ENCODE assay signal across 9 mouse cellular contexts in genomic region chr19:9942539-9943533, GRCm38 (mm10). TPM values are rescaled to one million over a fixed set of nuclear protein-coding genes. Genes with fewer than 3 reads are reported as not detected.
DNase-seq lines count a peak whose midpoint lies in the region; ATAC-seq and TF ChIP-seq lines count a peak whose summit lies in the region.
"Had no signal": no experiment of that assay in that cellular context is flagged by ENCODE, and none has a peak within 500 bp of the region (broad histone marks: within the 10 kb centered on the region; RNA-seq: fewer than 3 reads in every experiment).

No protein-coding gene starts in this region.

- H3K27me3 ChIP-seq in intestine, embryonic 15.5 days (replicated peaks) = no peaks in the 10 kb centered on the region
- H3K27me3 ChIP-seq in spleen, adult 2 months (ENCODE audit: control insufficient read depth, insufficient read depth, low read length) = no peaks in the 10 kb centered on the region
- H3K27me3 ChIP-seq in forebrain, embryonic 16.5 days (replicated peaks; ENCODE audit: control insufficient read depth, insufficient read depth, low read length) = no peaks in the 10 kb centered on the region

- peak overlapping the region; percentile 28 for H3K27ac ChIP-seq in left cerebral cortex, adult 2 months
- peak overlapping the region; percentile 75 for H3K27ac ChIP-seq in brown adipose tissue, adult 24 weeks (replicated peaks; ENCODE audit: low read depth, low read length)
- no peak overlapping the region for H3K27ac ChIP-seq in intestine, embryonic 15.5 days
- peak overlapping the region; percentile 72 for H3K27ac ChIP-seq in spleen, adult 2 months (ENCODE audit: insufficient read depth, low read length)
- no peak overlapping the region for H3K27ac ChIP-seq in forebrain, embryonic 16.5 days (ENCODE audit: low read length)

- WGBS in intestine, embryonic 15.5 days = 54% methylated on average over 10 of the region's 10 CpGs
- WGBS in spleen, adult 2 months = 56% methylated on average over 10 of the region's 10 CpGs
- 68% methylated on average over 10 of the region's 10 CpGs for WGBS in forebrain, embryonic 16.5 days

- TF ChIP-seq CTCF in left cerebral cortex, adult 2 months (IDR thresholded peaks at IDR 0.05) = no peak
- no peak for TF ChIP-seq CTCF in spleen, adult 2 months (IDR thresholded peaks at IDR 0.05; ENCODE audit: extremely low read depth, insufficient read depth, insufficient read length, insufficient replicate concordance)

- no peaks in the 10 kb centered on the region for H3K9me3 ChIP-seq in intestine, embryonic 15.5 days
- H3K9me3 ChIP-seq in forebrain, embryonic 16.5 days (ENCODE audit: control insufficient read depth, low read length) = no peaks in the 10 kb centered on the region

- H3K36me3 ChIP-seq in intestine, embryonic 15.5 days = no peaks in the 10 kb centered on the region
- H3K36me3 ChIP-seq in spleen, adult 2 months (ENCODE audit: control insufficient read depth, insufficient read depth, low read length) = no peaks in the 10 kb centered on the region
- H3K36me3 ChIP-seq in forebrain, embryonic 16.5 days (ENCODE audit: control insufficient read depth, insufficient read depth) = no peaks in the 10 kb centered on the region

- no peak for DNase-seq in left cerebral cortex, adult 2 months (ENCODE audit: extremely low spot score in 1 of 2, low spot score in 2 of 2)
- no peak for DNase-seq in left cerebral cortex, postnatal 4 days
- DNase-seq in spleen, adult 2 months (ENCODE audit: low read depth in 1 of 2, low spot score in 2 of 2) = peak in 1 of 2 experiments; percentile 38
- no peak for DNase-seq in cerebellum, postnatal 10 days
- DNase-seq: thymus, postnatal 4 days had no signal

- intact Hi-C loops in left cerebral cortex, adult 2 months (cut with DNase I) = no loop called here
- intact Hi-C loops in left cerebral cortex, postnatal 4 days (cut with DNase I) = no loop called here

- no peak overlapping the region for H3K4me3 ChIP-seq in left cerebral cortex, adult 2 months
- no peak overlapping the region for H3K4me3 ChIP-seq in brown adipose tissue, adult 24 weeks (ENCODE audit: insufficient read depth, low read depth, low read length)
- no peak overlapping the region for H3K4me3 ChIP-seq in intestine, embryonic 15.5 days (replicated peaks)
- H3K4me3 ChIP-seq in spleen, adult 2 months (ENCODE audit: extremely low read depth, insufficient read depth, insufficient read length) = no peak overlapping the region
- no peak overlapping the region for H3K4me3 ChIP-seq in forebrain, embryonic 16.5 days (replicated peaks; ENCODE audit: low read length)

- H3K4me1 ChIP-seq in brown adipose tissue, adult 24 weeks (ENCODE audit: control insufficient read depth, insufficient read depth, insufficient read length, low read length) = peaks cover 16% of the 10 kb centered on the region; the same call in 1 of the 2 replicates
- peaks cover 5% of the 10 kb centered on the region; the same call in 1 of the 2 replicates for H3K4me1 ChIP-seq in intestine, embryonic 15.5 days (replicated peaks)
- peaks cover 28% of the 10 kb centered on the region; the same call in 1 of the 2 replicates for H3K4me1 ChIP-seq in spleen, adult 2 months (ENCODE audit: control insufficient read depth, insufficient read depth, insufficient read length)
- no peaks in the 10 kb centered on the region for H3K4me1 ChIP-seq in forebrain, embryonic 16.5 days (replicated peaks; ENCODE audit: control insufficient read depth, insufficient read depth, low read length)

- H3K9ac ChIP-seq in intestine, embryonic 15.5 days = no peak overlapping the region
- H3K9ac ChIP-seq in forebrain, embryonic 16.5 days (replicated peaks; ENCODE audit: low read depth, low read length) = no peak overlapping the region

- H3K4me2 ChIP-seq in intestine, embryonic 15.5 days (replicated peaks) = no peak overlapping the region
- no peak overlapping the region for H3K4me2 ChIP-seq in forebrain, embryonic 16.5 days (ENCODE audit: low read length)

- TF ChIP-seq POLR2A in spleen, adult 2 months (IDR thresholded peaks at IDR 0.05; ENCODE audit: low read depth, low read length) = no peak

- ATAC-seq in intestine, embryonic 15.5 days = peak; percentile 37; the same call in 1 of the 2 replicates
- ATAC-seq in CD4-positive, CD25-positive, alpha-beta regulatory T cell, adult 4 months = no peak
- ATAC-seq in forebrain, embryonic 16.5 days = no peak

RNA-seq across cellular contexts. Expression of gene Fth1, which starts 37.6 kb away (rescaled TPM):
- total RNA-seq in left cerebral cortex, adult 2 months (2021) = 1,000 to 10,000 TPM; 2,213 to 2,341 TPM
- total RNA-seq in left cerebral cortex, postnatal 4 days (2021) = 1,000 to 10,000 TPM; 1,213 to 1,248 TPM
- 4,010 and 5,287 TPM in 2 replicates for polyA plus RNA-seq in brown adipose tissue, adult 24 weeks (2012; ENCODE audit: insufficient read depth, insufficient read length, missing spikeins)
- 1,893 and 1,941 TPM in 2 replicates for polyA plus RNA-seq in intestine, embryonic 15.5 days (2015; fragmentation: Nextera tagmentation; extraction: Ambion mirVana)
- polyA plus RNA-seq in spleen, adult 2 months (2012; rRNA removed) = 3,609 and 4,045 TPM in 2 replicates
- polyA plus RNA-seq in CD4-positive, CD25-positive, alpha-beta regulatory T cell, adult 4 months (2017; shearing (Covaris generic)) = 1,000 to 10,000 TPM; 2,170 to 2,387 TPM
- polyA plus RNA-seq in forebrain, embryonic 16.5 days (2015; fragmentation: Nextera tagmentation; extraction: Ambion mirVana) = 1,497 and 1,681 TPM in 2 replicates

RNA-seq across cellular contexts. Expression of gene Incenp, which starts 43.5 kb away (rescaled TPM):
- 10 to 100 TPM; 28.1 to 28.3 TPM for total RNA-seq in left cerebral cortex, adult 2 months (2021)
- 10 to 100 TPM; 27.2 to 30.8 TPM for total RNA-seq in left cerebral cortex, postnatal 4 days (2021)
- 2.5 and 7.4 TPM in 2 replicates for polyA plus RNA-seq in brown adipose tissue, adult 24 weeks (2012; ENCODE audit: insufficient read depth, insufficient read length, missing spikeins)
- polyA plus RNA-seq in intestine, embryonic 15.5 days (2015; fragmentation: Nextera tagmentation; extraction: Ambion mirVana) = 87.6 and 88.9 TPM in 2 replicates
- polyA plus RNA-seq in spleen, adult 2 months (2012; rRNA removed) = 17.2 and 18.8 TPM in 2 replicates
- polyA plus RNA-seq in CD4-positive, CD25-positive, alpha-beta regulatory T cell, adult 4 months (2017; shearing (Covaris generic)) = 10 to 100 TPM; 12.8 to 17.5 TPM
- polyA plus RNA-seq in forebrain, embryonic 16.5 days (2015; fragmentation: Nextera tagmentation; extraction: Ambion mirVana) = 43.0 and 48.6 TPM in 2 replicates

RNA-seq across cellular contexts. Expression of gene Best1, which starts 58.6 kb away (rescaled TPM):
- under 1 TPM; 0.49 to 0.75 TPM for total RNA-seq in left cerebral cortex, adult 2 months (2021)
- 1 to 10 TPM; 1.7 to 2.1 TPM for total RNA-seq in left cerebral cortex, postnatal 4 days (2021)
- polyA plus RNA-seq in brown adipose tissue, adult 24 weeks (2012; ENCODE audit: insufficient read depth, insufficient read length, missing spikeins) = not detected in 2 replicates
- polyA plus RNA-seq in intestine, embryonic 15.5 days (2015; fragmentation: Nextera tagmentation; extraction: Ambion mirVana) = 0.50 and 0.58 TPM in 2 replicates
- 0.14 and 0.20 TPM in 2 replicates for polyA plus RNA-seq in spleen, adult 2 months (2012; rRNA removed)
- polyA plus RNA-seq in CD4-positive, CD25-positive, alpha-beta regulatory T cell, adult 4 months (2017; shearing (Covaris generic)) = under 1 TPM; 0.29 to 0.31 TPM
- polyA plus RNA-seq in forebrain, embryonic 16.5 days (2015; fragmentation: Nextera tagmentation; extraction: Ambion mirVana) = 1.2 and 1.5 TPM in 2 replicates

RNA-seq across cellular contexts. Expression of gene Rab3il1, which starts 58.6 kb away (rescaled TPM):
- 1 to 10 TPM; 9.4 TPM for total RNA-seq in left cerebral cortex, adult 2 months (2021)
- 10 to 100 TPM; 12.9 to 14.9 TPM for total RNA-seq in left cerebral cortex, postnatal 4 days (2021)
- polyA plus RNA-seq in brown adipose tissue, adult 24 weeks (2012; ENCODE audit: insufficient read depth, insufficient read length, missing spikeins) = 4.8 and 7.5 TPM in 2 replicates
- 34.7 and 35.0 TPM in 2 replicates for polyA plus RNA-seq in intestine, embryonic 15.5 days (2015; fragmentation: Nextera tagmentation; extraction: Ambion mirVana)
- polyA plus RNA-seq in spleen, adult 2 months (2012; rRNA removed) = 73.5 and 77.8 TPM in 2 replicates
- polyA plus RNA-seq in CD4-positive, CD25-positive, alpha-beta regulatory T cell, adult 4 months (2017; shearing (Covaris generic)) = not detected
- 18.0 and 18.4 TPM in 2 replicates for polyA plus RNA-seq in forebrain, embryonic 16.5 days (2015; fragmentation: Nextera tagmentation; extraction: Ambion mirVana)

Comparison
In these comparisons a context has a peak if more than half of its experiments do, and no peak if none do; other contexts are left out.
1. H3K27ac ChIP-seq: peak in left cerebral cortex, adult 2 months (single experiment), brown adipose tissue, adult 24 weeks (single experiment) and spleen, adult 2 months (single experiment); none in intestine, embryonic 15.5 days (single experiment) and forebrain, embryonic 16.5 days (single experiment).